ENCODE assay signal across 13 mouse cellular contexts in genomic region chr10:117994768-117995167, GRCm38 (mm10).
DNase-seq lines count a peak whose midpoint lies in the region; ATAC-seq and TF ChIP-seq lines count a peak whose summit lies in the region.
"Had no signal": no experiment of that assay in that cellular context is flagged by ENCODE, and none has a peak within 500 bp of the region (broad histone marks: within the 10 kb centered on the region; RNA-seq: fewer than 3 reads in every experiment).

No protein-coding gene starts in this region.

- H3K4me2 ChIP-seq in forebrain, embryonic 12.5 days = peak overlapping the region; percentile 17; the same call in 1 of the 2 replicates
- no peak overlapping the region for H3K4me2 ChIP-seq in forebrain, postnatal 0 days (ENCODE audit: low read depth)
- H3K4me2 ChIP-seq in hindbrain, postnatal 0 days (ENCODE audit: low read depth, low read length) = peak overlapping the region; percentile 30
- H3K4me2 ChIP-seq in neural tube, embryonic 13.5 days = peak overlapping the region; percentile 37
- H3K4me2 ChIP-seq: heart, embryonic 12.5 days; lung, embryonic 14.5 days had no signal

- H3K4me3 ChIP-seq in forebrain, embryonic 12.5 days (replicated peaks) = no peak overlapping the region
- no peak overlapping the region for H3K4me3 ChIP-seq in forebrain, postnatal 0 days (ENCODE audit: low read depth, low read length)
- H3K4me3 ChIP-seq in hindbrain, postnatal 0 days (ENCODE audit: low read length) = no peak overlapping the region
- peak overlapping the region; percentile 3; the same call in 1 of the 2 replicates for H3K4me3 ChIP-seq in neural tube, embryonic 13.5 days
- H3K4me3 ChIP-seq: heart, embryonic 12.5 days had no signal

- WGBS in forebrain, embryonic 12.5 days = 10% methylated on average over 9 of the region's 9 CpGs
- WGBS in forebrain, postnatal 0 days = 11% methylated on average over 9 of the region's 9 CpGs
- WGBS in hindbrain, postnatal 0 days = 11% methylated on average over 9 of the region's 9 CpGs
- 13% methylated on average over 9 of the region's 9 CpGs for WGBS in neural tube, embryonic 13.5 days

- H3K9ac ChIP-seq in forebrain, embryonic 12.5 days = no peak overlapping the region
- no peak overlapping the region for H3K9ac ChIP-seq in forebrain, postnatal 0 days
- H3K9ac ChIP-seq in hindbrain, postnatal 0 days (replicated peaks; ENCODE audit: low read length) = no peak overlapping the region
- H3K9ac ChIP-seq in neural tube, embryonic 13.5 days = 0 out of 2 replicates have a peak overlapping the region, but pooled peaks have one; percentile 18
- H3K9ac ChIP-seq: heart, embryonic 12.5 days; lung, embryonic 14.5 days had no signal

- H3K9me3 ChIP-seq in forebrain, embryonic 12.5 days = no peaks in the 10 kb centered on the region
- no peaks in the 10 kb centered on the region for H3K9me3 ChIP-seq in forebrain, postnatal 0 days (ENCODE audit: low read length)
- H3K9me3 ChIP-seq in hindbrain, postnatal 0 days (ENCODE audit: low read length) = no peaks in the 10 kb centered on the region
- no peaks in the 10 kb centered on the region for H3K9me3 ChIP-seq in neural tube, embryonic 13.5 days

- no peak overlapping the region for H3K27ac ChIP-seq in forebrain, embryonic 12.5 days
- H3K27ac ChIP-seq in forebrain, postnatal 0 days (ENCODE audit: low read depth, low read length) = no peak overlapping the region
- H3K27ac ChIP-seq in hindbrain, postnatal 0 days = no peak overlapping the region
- peak overlapping the region; percentile 73 for H3K27ac ChIP-seq in neural tube, embryonic 13.5 days (replicated peaks)
- H3K27ac ChIP-seq: stomach, postnatal 0 days had no signal

- H3K36me3 ChIP-seq in forebrain, embryonic 12.5 days (replicated peaks) = no peaks in the 10 kb centered on the region
- no peaks in the 10 kb centered on the region for H3K36me3 ChIP-seq in forebrain, postnatal 0 days (ENCODE audit: insufficient read depth)
- no peaks in the 10 kb centered on the region for H3K36me3 ChIP-seq in hindbrain, postnatal 0 days (ENCODE audit: insufficient read depth, low read length)
- H3K36me3 ChIP-seq in neural tube, embryonic 13.5 days = no peaks in the 10 kb centered on the region
- H3K36me3 ChIP-seq: heart, embryonic 12.5 days had no signal

- no peak for DNase-seq in forebrain, postnatal 0 days
- DNase-seq in embryo, embryonic 10 days (ENCODE audit: low spot score) = peak; percentile 63
- DNase-seq in hindbrain, postnatal 0 days (ENCODE audit: low spot score) = peak; percentile 47
- no peak for DNase-seq in right cerebral cortex, postnatal 14 days
- DNase-seq in adrenal gland, postnatal 10 days = no peak
- DNase-seq in frontal cortex, adult 2 months (ENCODE audit: extremely low spot score in 1 of 2, low spot score in 1 of 2) = no peak
- DNase-seq: lung, embryonic 14.5 days had no signal

- H3K4me1 ChIP-seq in forebrain, embryonic 12.5 days = peaks cover 10% of the 10 kb centered on the region
- no peaks in the 10 kb centered on the region for H3K4me1 ChIP-seq in forebrain, postnatal 0 days (ENCODE audit: insufficient read depth)
- H3K4me1 ChIP-seq in hindbrain, postnatal 0 days (ENCODE audit: insufficient read depth, low read length) = no peaks in the 10 kb centered on the region
- peaks cover 22% of the 10 kb centered on the region for H3K4me1 ChIP-seq in neural tube, embryonic 13.5 days (replicated peaks)
- H3K4me1 ChIP-seq: heart, embryonic 12.5 days had no signal

- no peak for TF ChIP-seq CTCF in forebrain, postnatal 0 days (IDR thresholded peaks at IDR 0.05; ENCODE audit: low read depth)
- TF ChIP-seq CTCF in hindbrain, postnatal 0 days (IDR thresholded peaks at IDR 0.05; ENCODE audit: low read depth) = no peak

- 0 out of 2 replicates have a peak, but pooled peaks have one; percentile 64 for ATAC-seq in forebrain, embryonic 12.5 days (ENCODE audit: low FRiP score)
- no peak for ATAC-seq in forebrain, postnatal 0 days
- ATAC-seq in hindbrain, postnatal 0 days = no peak
- peak; percentile 66; the same call in 1 of the 2 replicates for ATAC-seq in neural tube, embryonic 13.5 days (ENCODE audit: low read depth)
- ATAC-seq: CD4-positive, CD25-positive, alpha-beta regulatory T cell, adult 4 months; intestine, embryonic 16.5 days had no signal

- H3K27me3 ChIP-seq in forebrain, embryonic 12.5 days = peaks cover 17% of the 10 kb centered on the region; the same call in 1 of the 2 replicates
- no peaks in the 10 kb centered on the region for H3K27me3 ChIP-seq in forebrain, postnatal 0 days (ENCODE audit: insufficient read depth, low read length)
- no peaks in the 10 kb centered on the region for H3K27me3 ChIP-seq in hindbrain, postnatal 0 days (ENCODE audit: insufficient read depth, low read length)
- no peaks in the 10 kb centered on the region for H3K27me3 ChIP-seq in neural tube, embryonic 13.5 days
- H3K27me3 ChIP-seq: heart, embryonic 12.5 days had no signal

Comparison
In these comparisons a context has a peak if more than half of its experiments do, and no peak if none do; other contexts are left out.
1. ATAC-seq: peak in forebrain, embryonic 12.5 days (single experiment) and neural tube, embryonic 13.5 days (single experiment); none in forebrain, postnatal 0 days (single experiment) and hindbrain, postnatal 0 days (single experiment).
2. DNase-seq: peak in embryo, embryonic 10 days (single experiment) and hindbrain, postnatal 0 days (single experiment); none in forebrain, postnatal 0 days (single experiment), right cerebral cortex, postnatal 14 days (single experiment), adrenal gland, postnatal 10 days (single experiment) and frontal cortex, adult 2 months (0 of 2).